Mouse (Mus musculus) thymus, adult 2 months (tissue): ENCODE data around the gene Ociad1. TPM values are rescaled to one million over a fixed set of nuclear protein-coding genes. Genes with fewer than 3 reads are reported as not detected.

Source experiments
- DNase-seq: peaks from one replicate; pipeline ENCODE4 v3.0.0; 2021
- H3K27ac ChIP-seq: fragments of 200-500 bp; 2 replicates; pipeline ENCODE4 v1.5.1; 2012; ENCODE audit warnings: low read length, control low read depth; ENCODE audit not compliant: control insufficient read depth, insufficient read depth
- H3K27me3 ChIP-seq: fragments of 200-500 bp; 2 replicates; pipeline ENCODE4 v1.6.1; 2012; ENCODE audit warnings: mild to moderate bottlenecking, low read length, moderate library complexity, mixed read lengths; ENCODE audit not compliant: control insufficient read depth, insufficient read depth
- H3K36me3 ChIP-seq: fragments of 200-500 bp; 2 replicates; pipeline ENCODE4 v1.6.1; 2012; ENCODE audit warnings: mild to moderate bottlenecking, low read length, moderate library complexity; ENCODE audit not compliant: control insufficient read depth, insufficient read depth
- H3K4me1 ChIP-seq: fragments of 200-500 bp; replicated peaks from 2 replicates; pipeline ENCODE4 v1.6.1; 2012; ENCODE audit warnings: low read length; ENCODE audit not compliant: control insufficient read depth, insufficient read depth
- H3K4me3 ChIP-seq: fragments of 200-500 bp; 2 replicates; pipeline ENCODE4 v1.5.1; 2012; ENCODE audit warnings: mild to moderate bottlenecking, low read length, control low read depth, moderate library complexity; ENCODE audit not compliant: control insufficient read depth, insufficient read depth
- CTCF ChIP-seq: fragments of 200-500 bp; IDR thresholded peaks from 2 replicates; pipeline ENCODE4 v1.5.1; 2012; ENCODE audit warnings: mild to moderate bottlenecking, control low read depth, low read length, moderate library complexity, borderline replicate concordance; ENCODE audit not compliant: control insufficient read depth, poor library complexity, insufficient read depth; ENCODE audit errors: extremely low read depth
- POLR2A ChIP-seq: fragments of 200-500 bp; IDR thresholded peaks from 2 replicates; pipeline ENCODE4 v1.6.1; 2012; ENCODE audit warnings: mild to moderate bottlenecking, low read length, control low read depth, moderate library complexity; ENCODE audit not compliant: control insufficient read depth, poor library complexity, insufficient read depth; ENCODE audit errors: extremely low read depth
- WGBS: fragments of 180-500 bp; shearing (Covaris S2); methylation state at CpG from one replicate; pipeline ENCODE4 v1.1.7; 2018; 5-methylcytosine and 5-hydroxymethylcytosine counted together
- polyA plus RNA-seq: library from polyadenylated mRNA; depleted of rRNA; stranded (reverse); fragments of >200 nt; gene quantifications from 2 replicates; pipeline ENCODE4 v1.2.3, GENCODE M21; 2012

Gene Ociad1
- polyA plus RNA-seq, 1 experiment = 73.3 TPM

DNA sequence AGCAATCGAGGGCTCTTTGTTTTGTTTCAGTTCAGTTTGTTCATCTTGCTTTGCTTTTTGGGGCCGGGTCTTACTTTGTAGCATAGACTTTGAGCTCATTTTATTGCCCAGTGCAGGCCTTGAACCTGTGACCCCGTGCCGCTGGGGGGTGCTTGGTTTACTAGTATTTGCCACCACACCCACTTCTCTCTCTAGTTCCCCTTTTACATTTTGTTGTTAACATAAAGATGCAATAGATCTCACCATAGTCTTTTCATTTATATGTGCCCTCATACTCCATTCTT lies 12.1 kb upstream of the Ociad1 start:
- DNase-seq = no peak
- TF ChIP-seq POLR2A (no peak), CTCF (no peak)
- H3K27ac ChIP-seq = no peak overlapping the region
- H3K4me3 ChIP-seq = no peak overlapping the region
- 86% methylated on average over 4 of the region's 4 CpGs for WGBS
- peaks cover 4% of the 10 kb centered on the region; the same call in 1 of the 2 replicates for H3K4me1 ChIP-seq
- no peaks in the 10 kb centered on the region for H3K27me3 ChIP-seq
- no peaks in the 10 kb centered on the region for H3K36me3 ChIP-seq

DNA sequence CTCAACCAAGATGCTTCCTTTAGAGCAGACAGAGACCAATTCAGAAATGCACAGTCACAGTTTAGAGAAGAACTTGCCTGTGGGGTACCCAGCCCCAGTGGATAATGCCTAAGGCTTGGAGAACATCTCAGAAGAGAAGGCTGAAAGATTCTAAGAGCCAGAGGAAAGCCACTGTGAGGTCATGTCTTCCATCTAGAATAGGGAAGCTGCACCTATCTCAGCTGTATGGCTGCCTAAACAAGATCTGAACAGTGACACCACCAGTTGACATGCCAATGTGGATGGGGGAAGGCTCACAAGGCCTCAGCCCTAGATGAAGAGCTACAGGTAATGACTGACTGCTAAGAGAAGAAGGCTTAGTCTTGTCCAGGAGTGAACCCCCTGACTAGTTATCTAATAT lies 8.5 kb upstream of the Ociad1 start:
- no peak for DNase-seq
- Histone ChIP-seq H3K27ac (no peak overlapping the region), H3K36me3 (no peaks in the 10 kb centered on the region), H3K27me3 (no peaks in the 10 kb centered on the region), H3K4me3 (no peak overlapping the region), H3K4me1 (peaks cover 4% of the 10 kb centered on the region; the same call in 1 of the 2 replicates)
- no peak for TF ChIP-seq CTCF
- no peak for TF ChIP-seq POLR2A

DNA sequence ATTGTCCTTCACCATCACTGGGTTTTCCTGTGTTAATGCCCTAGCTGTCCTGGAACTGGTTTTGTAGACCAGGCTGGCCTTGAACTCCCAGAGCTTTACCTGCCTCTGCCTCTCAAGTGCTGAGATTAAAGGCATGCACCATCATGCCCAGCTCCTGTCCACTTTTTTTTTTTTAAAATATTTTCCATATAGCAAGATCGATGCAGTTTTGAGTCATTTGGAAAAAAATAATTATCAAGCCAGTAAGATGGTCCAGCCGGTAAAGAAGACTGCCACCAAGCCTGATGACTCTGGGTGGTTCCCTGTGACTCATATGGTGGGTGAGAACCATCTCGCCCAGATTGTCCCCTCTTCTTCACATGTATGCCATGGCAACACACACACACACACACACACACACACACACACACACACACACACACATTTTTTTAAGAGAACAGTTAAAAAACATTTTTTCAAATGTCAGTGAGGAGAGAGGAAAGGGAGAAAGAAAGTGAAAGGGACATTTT lies 7.1 kb upstream of the Ociad1 start:
- H3K36me3 ChIP-seq = no peaks in the 10 kb centered on the region
- no peak overlapping the region for H3K27ac ChIP-seq
- no peaks in the 10 kb centered on the region for H3K27me3 ChIP-seq
- TF ChIP-seq POLR2A (no peak), CTCF (no peak)
- no peaks in the 10 kb centered on the region for H3K4me1 ChIP-seq
- no peak overlapping the region for H3K4me3 ChIP-seq
- WGBS = 92% methylated on average over 3 of the region's 3 CpGs
- DNase-seq = no peak

DNA sequence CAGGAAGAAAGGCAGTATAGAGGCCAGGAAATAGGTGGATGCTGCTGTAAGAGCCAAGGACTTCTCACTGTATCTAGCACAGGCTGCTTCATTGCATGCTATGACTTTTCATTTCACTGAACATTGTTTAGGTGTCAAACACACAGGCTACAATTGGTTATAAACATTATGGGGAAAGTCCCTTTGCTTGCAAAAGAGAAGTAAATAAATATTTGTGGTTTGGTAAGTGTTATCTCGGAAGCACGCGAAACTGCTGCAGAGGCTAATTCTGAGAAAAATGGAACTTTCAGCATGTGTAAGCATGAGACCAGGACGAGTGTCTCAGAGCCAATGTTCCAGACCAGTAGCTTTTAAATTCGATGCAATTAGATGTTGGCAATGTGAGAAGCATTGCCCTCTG lies 6.0 kb upstream of the Ociad1 start:
- 61% methylated on average over 5 of the region's 5 CpGs for WGBS
- no peak for DNase-seq

DNA sequence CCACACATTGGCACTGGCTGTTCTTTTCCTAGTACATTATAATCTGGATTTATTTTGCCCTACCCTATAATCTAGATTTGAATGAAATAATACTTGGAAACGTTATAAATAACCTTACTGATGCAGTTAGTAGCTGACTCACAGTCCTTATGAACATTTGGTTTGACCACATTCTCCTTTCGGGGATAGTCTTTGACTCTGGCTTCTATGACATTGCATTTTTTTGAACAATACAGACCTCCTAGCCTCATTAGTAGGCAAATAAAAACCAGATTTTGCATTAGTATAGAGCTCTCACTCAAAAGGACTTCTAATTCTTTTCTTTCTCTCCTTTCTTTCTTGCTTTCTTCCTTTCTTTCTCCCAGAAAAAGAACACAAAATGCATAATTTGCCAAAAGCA lies 2.7 kb upstream of the Ociad1 start:
- Histone ChIP-seq H3K4me1 (no peaks in the 10 kb centered on the region), H3K4me3 (no peak overlapping the region), H3K27ac (no peak overlapping the region), H3K36me3 (no peaks in the 10 kb centered on the region), H3K27me3 (no peaks in the 10 kb centered on the region)
- 30% methylated on average over 2 of the region's 2 CpGs for WGBS
- TF ChIP-seq POLR2A = no peak
- no peak for TF ChIP-seq CTCF
- DNase-seq = no peak

More for the DNA sequence above, 6.0 kb upstream of the Ociad1 start:
- Histone ChIP-seq H3K27me3 (no peaks in the 10 kb centered on the region), H3K4me3 (no peak overlapping the region), H3K36me3 (no peaks in the 10 kb centered on the region), H3K4me1 (no peaks in the 10 kb centered on the region), H3K27ac (no peak overlapping the region)
- TF ChIP-seq CTCF (no peak), POLR2A (no peak)

DNA sequence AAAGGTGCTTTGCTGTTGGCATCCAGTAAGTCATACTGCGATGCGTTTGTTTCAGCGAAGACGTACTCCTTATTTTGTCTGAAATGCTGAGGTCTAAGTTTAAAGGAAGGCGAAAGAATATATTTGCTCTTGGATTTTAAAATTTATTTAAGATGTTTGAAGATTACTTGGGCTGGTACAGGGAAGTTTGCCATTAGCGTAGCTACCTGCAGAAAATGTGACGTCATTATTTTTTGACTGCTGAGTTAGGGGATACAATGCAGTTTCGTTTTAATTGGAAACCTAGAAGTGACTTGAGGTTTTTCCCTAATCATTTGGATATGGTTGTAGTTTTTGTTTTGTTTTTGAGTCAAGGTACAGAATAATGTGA lies 859 bp downstream of the Ociad1 start:
- DNase-seq = no peak
- no peaks in the 10 kb centered on the region for H3K4me1 ChIP-seq
- 5% methylated on average over 8 of the region's 8 CpGs for WGBS
- TF ChIP-seq CTCF (no peak), POLR2A (no peak)
- H3K4me3 ChIP-seq = no peak overlapping the region
- H3K27me3 ChIP-seq = no peaks in the 10 kb centered on the region
- H3K36me3 ChIP-seq = peaks cover 12% of the 10 kb centered on the region; the same call in 1 of the 2 replicates
- no peak overlapping the region for H3K27ac ChIP-seq

DNA sequence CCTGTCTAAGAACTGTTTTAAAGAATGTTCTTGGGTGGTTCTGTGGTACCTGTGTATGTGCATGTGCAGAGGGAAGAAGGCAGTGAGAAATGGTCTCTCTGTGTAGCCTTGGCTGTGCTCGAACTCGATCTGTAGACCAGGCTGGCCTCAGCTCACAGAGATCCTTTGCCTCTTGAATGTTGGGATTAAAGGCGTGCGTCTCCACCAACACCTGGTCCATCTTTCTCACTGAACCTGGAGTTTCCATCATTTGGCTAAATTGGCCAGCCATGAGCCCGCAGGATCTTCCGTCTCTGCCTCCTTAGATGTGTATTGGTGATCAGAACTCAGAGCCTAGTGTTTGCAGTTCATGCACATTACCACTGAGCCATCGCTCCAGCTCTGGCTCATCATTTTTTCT lies 2.4 kb downstream of the Ociad1 start:
- Histone ChIP-seq H3K4me1 (no peaks in the 10 kb centered on the region), H3K27ac (no peak overlapping the region), H3K27me3 (no peaks in the 10 kb centered on the region), H3K36me3 (peaks cover 15% of the 10 kb centered on the region), H3K4me3 (no peak overlapping the region)
- TF ChIP-seq POLR2A (no peak), CTCF (no peak)
- no peak for DNase-seq
- 98% methylated on average over 7 of the region's 7 CpGs for WGBS
